Mouse (Mus musculus) myocyte (in vitro differentiated cells): ENCODE measurements around the gene Dhx37. TPM values are rescaled to one million over a fixed set of nuclear protein-coding genes. Genes with fewer than 3 reads are reported as not detected.
A peak's percentile ranks its signal among the peaks of the same experiment; 100 is the strongest.

Source experiments
- H3K27me3 ChIP-seq: one replicate; pipeline ENCODE4 v1.6.1; 2011; ENCODE audit not compliant: control insufficient read depth, insufficient read depth, insufficient read length
- H3K36me3 ChIP-seq: one replicate; pipeline ENCODE4 v1.6.1; 2011; ENCODE audit not compliant: control insufficient read depth, insufficient read depth
- H3K4me2 ChIP-seq: one replicate; pipeline ENCODE4 v1.6.1; 2011; ENCODE audit warnings: low read depth, control low read depth
- H3K4me3 ChIP-seq: one replicate; pipeline ENCODE4 v1.5.1; 2011; ENCODE audit warnings: mild to moderate bottlenecking, control low read depth, moderate library complexity
- H3K79me2 ChIP-seq: one replicate; pipeline ENCODE4 v1.6.1; 2011; ENCODE audit not compliant: control insufficient read depth, insufficient read depth
- H3ac ChIP-seq: one replicate; pipeline ENCODE4 v1.6.1; 2011; ENCODE audit not compliant: control insufficient read depth, insufficient read length
- CEBPB ChIP-seq: IDR thresholded peaks from 2 replicates; pipeline ENCODE4 v1.6.1; 2011; ENCODE audit warnings: mild to moderate bottlenecking, moderate library complexity; ENCODE audit not compliant: poor library complexity, insufficient read depth, severe bottlenecking
- E2F4 ChIP-seq: IDR thresholded peaks from one replicate; pipeline ENCODE4 v1.6.1; 2011; ENCODE audit warnings: mild to moderate bottlenecking, control low read depth, moderate library complexity; ENCODE audit not compliant: insufficient read depth
- MAX ChIP-seq: IDR thresholded peaks from one replicate; pipeline ENCODE4 v1.6.1; 2011; ENCODE audit warnings: low read depth, mild to moderate bottlenecking, control low read depth
- MYOD1 ChIP-seq, 3 experiments: IDR thresholded peaks; one replicate each; pipeline ENCODE4 v1.6.1; 2011; ENCODE audit warnings: control low read depth in 2 of 3, low read depth in 2 of 3, mild to moderate bottlenecking in 2 of 3, moderate library complexity in 1 of 3; ENCODE audit not compliant: insufficient read length in 2 of 3, control insufficient read depth in 1 of 3
- MYOG ChIP-seq, 3 experiments: IDR thresholded peaks; one replicate each; pipeline ENCODE4 v1.6.1; 2011; ENCODE audit warnings: control low read depth in 2 of 3, low read depth in 2 of 3, mild to moderate bottlenecking in 2 of 3; ENCODE audit not compliant: insufficient read length in 2 of 3, control insufficient read depth in 1 of 3, insufficient read depth in 1 of 3
- POLR2A ChIP-seq: IDR thresholded peaks from one replicate; pipeline ENCODE4 v1.6.1; 2011; ENCODE audit warnings: low read depth, mild to moderate bottlenecking, control low read depth, moderate library complexity; ENCODE audit not compliant: insufficient read length
- POLR2AphosphoS2 ChIP-seq: IDR thresholded peaks from one replicate; pipeline ENCODE4 v1.6.1; 2011; ENCODE audit warnings: low read depth, control low read depth; ENCODE audit not compliant: insufficient read length
- REST ChIP-seq: IDR thresholded peaks from one replicate; pipeline ENCODE4 v1.6.1; 2011; ENCODE audit warnings: mild to moderate bottlenecking, control low read depth, moderate library complexity; ENCODE audit not compliant: insufficient read depth, insufficient read length
- SRF ChIP-seq: IDR thresholded peaks from one replicate; pipeline ENCODE4 v1.6.1; 2011; ENCODE audit warnings: low read depth; ENCODE audit not compliant: control insufficient read depth, insufficient read length
- TCF12 ChIP-seq: IDR thresholded peaks from one replicate; pipeline ENCODE4 v1.6.1; 2011; ENCODE audit warnings: mild to moderate bottlenecking, control low read depth; ENCODE audit not compliant: poor library complexity, insufficient read depth, severe bottlenecking
- TCF3 ChIP-seq: IDR thresholded peaks from one replicate; pipeline ENCODE4 v1.6.1; 2011; ENCODE audit warnings: low read depth, control low read depth; ENCODE audit not compliant: insufficient read length
- USF1 ChIP-seq: IDR thresholded peaks from one replicate; pipeline ENCODE4 v1.6.1; 2011; ENCODE audit warnings: low read depth, mild to moderate bottlenecking, control low read depth, moderate library complexity
- polyA plus RNA-seq: library from polyadenylated mRNA; unstranded; fragments of >200 nt; fragmentation: generic; extraction: Trizol; gene quantifications from one replicate; pipeline ENCODE4 v1.2.1, GENCODE M21; 2012; ENCODE audit warnings: missing spikeins

Gene Dhx37
- polyA plus RNA-seq, 1 experiment = 17.2 TPM

- peak overlapping the region; percentile 82 for H3K4me2 ChIP-seq
- no peak overlapping the region for H3K4me3 ChIP-seq
- no peak for TF ChIP-seq TCF12
- TF ChIP-seq REST = no peak
- no peak for TF ChIP-seq MAX
- TF ChIP-seq POLR2AphosphoS2 = peak; percentile 47
- peaks cover 28% of the 10 kb centered on the region for H3K79me2 ChIP-seq
- H3K36me3 ChIP-seq = peaks cover 32% of the 10 kb centered on the region
- H3K27me3 ChIP-seq = no peaks in the 10 kb centered on the region
- no peak overlapping the region for H3ac ChIP-seq
These were observed 50.1 kb downstream of the Dhx37 start for GRCm38 (mm10) chr5:125383637-125384420.

GRCm38 (mm10) chr5:125382673-125383558, 51.0 kb downstream of the Dhx37 start:
- H3K79me2 ChIP-seq = peaks cover 18% of the 10 kb centered on the region
- H3K36me3 ChIP-seq = peaks cover 23% of the 10 kb centered on the region
- H3K27me3 ChIP-seq = no peaks in the 10 kb centered on the region
- peak; percentile 74 for TF ChIP-seq POLR2A
- no peak for TF ChIP-seq USF1
- peak; percentile 100 for TF ChIP-seq POLR2AphosphoS2
- no peak for TF ChIP-seq SRF
- TF ChIP-seq TCF3 = no peak
- TF ChIP-seq CEBPB = 0 out of 2 replicates have a peak, but pooled peaks have one; percentile 31
- no peak for TF ChIP-seq REST
- TF ChIP-seq TCF12 = no peak
- no peak overlapping the region for H3K4me3 ChIP-seq
- H3ac ChIP-seq = no peak overlapping the region
- H3K4me2 ChIP-seq = no peak overlapping the region

GRCm38 (mm10) chr5:125381954-125382672, 51.8 kb downstream of the Dhx37 start:
- Histone ChIP-seq H3K27me3 (no peaks in the 10 kb centered on the region), H3K4me3 (no peak overlapping the region), H3K36me3 (peaks cover 23% of the 10 kb centered on the region), H3K4me2 (no peak overlapping the region), H3ac (no peak overlapping the region), H3K79me2 (peaks cover 18% of the 10 kb centered on the region)
- TF ChIP-seq POLR2A (peak; percentile 39), CEBPB (no peak), MYOD1 (IDR thresholded peaks at IDR 0.05; ENCODE audit: control insufficient read depth in 1 of 3, insufficient read length in 2 of 3, low read depth in 2 of 3) (no peak), POLR2AphosphoS2 (peak; percentile 79)

GRCm38 (mm10) chr5:125378919-125379318, 55.0 kb downstream of the Dhx37 start:
- no peak overlapping the region for H3K4me3 ChIP-seq
- H3ac ChIP-seq = no peak overlapping the region
- no peak overlapping the region for H3K4me2 ChIP-seq
- no peaks in the 10 kb centered on the region for H3K79me2 ChIP-seq
- no peaks in the 10 kb centered on the region for H3K27me3 ChIP-seq
- TF ChIP-seq TCF3 = no peak
- no peak for TF ChIP-seq USF1
- TF ChIP-seq REST = no peak
- peaks cover 1% of the 10 kb centered on the region for H3K36me3 ChIP-seq

- H3K36me3 ChIP-seq = no peaks in the 10 kb centered on the region
- H3K4me2 ChIP-seq = no peak overlapping the region
- TF ChIP-seq POLR2AphosphoS2 = no peak
- no peak for TF ChIP-seq MAX
- TF ChIP-seq CEBPB = no peak
- TF ChIP-seq MYOD1 (IDR thresholded peaks at IDR 0.05; ENCODE audit: control insufficient read depth in 1 of 3, insufficient read length in 2 of 3, low read depth in 2 of 3) = no peak
- TF ChIP-seq TCF3 = no peak
- no peak for TF ChIP-seq E2F4
- no peak for TF ChIP-seq POLR2A
- TF ChIP-seq MYOG (IDR thresholded peaks at IDR 0.05; ENCODE audit: control insufficient read depth in 1 of 3, insufficient read depth in 1 of 3, insufficient read length in 2 of 3, low read depth in 2 of 3) = no peak
- TF ChIP-seq REST = no peak
- TF ChIP-seq TCF12 = no peak
- no peak for TF ChIP-seq USF1
- TF ChIP-seq SRF = no peak
- no peak overlapping the region for H3K4me3 ChIP-seq
- no peak overlapping the region for H3ac ChIP-seq
- H3K79me2 ChIP-seq = no peaks in the 10 kb centered on the region
- no peaks in the 10 kb centered on the region for H3K27me3 ChIP-seq
These were observed 56.7 kb downstream of the Dhx37 start for GRCm38 (mm10) chr5:125377214-125377613.
